Mouse (Mus musculus): Measurements from ENCODE around the gene Rftn2. TPM values are rescaled to one million over a fixed set of nuclear protein-coding genes. Genes with fewer than 3 reads are reported as not detected.
A peak's percentile ranks its signal among the peaks of the same experiment; 100 is the strongest.

Gene Rftn2
- polyA plus RNA-seq (2014; fragmentation: Nextera tagmentation; extraction: Ambion mirVana): 4.8 and 6.3 TPM in 2 replicates

GRCm38 (mm10) chr1:55226011-55226857 lies at the start of gene Rftn2:
Gene Rftn2, minus strand, starts transcription at chr1:55226782.
- no peaks in the 10 kb centered on the region for H3K9me3 ChIP-seq (replicated peaks; ENCODE audit: control insufficient read depth, low read length)
- H3K4me1 ChIP-seq (ENCODE audit: control insufficient read depth, insufficient read depth, low read length): 0 out of 2 replicates have a peak, but pooled peaks cover 2% of the 10 kb centered on the region
- 3% methylated on average over 26 of the region's 26 CpGs for WGBS (ENCODE audit: insufficient replicate concordance)
- H3K27ac ChIP-seq (ENCODE audit: low read depth, low read length): peak within 1 kb of the TSS; percentile 70
- no peak; the same call in 1 of the 2 replicates for ATAC-seq (replicated peaks; ENCODE audit: insufficient number of reproducible peaks, low FRiP score, low TSS enrichment)
- peak within 1 kb of the TSS; percentile 75 for H3K4me2 ChIP-seq
- H3K4me3 ChIP-seq (ENCODE audit: low read depth, low read length): peak within 1 kb of the TSS; percentile 50
- H3K36me3 ChIP-seq (ENCODE audit: control insufficient read depth, insufficient read depth, low read length): no peaks in the 10 kb centered on the region
- no peaks in the 10 kb centered on the region for H3K27me3 ChIP-seq (ENCODE audit: control insufficient read depth, insufficient read depth, low read length)
- H3K9ac ChIP-seq (ENCODE audit: low read depth, low read length): peak within 1 kb of the TSS; percentile 76

GRCm38 (mm10) chr1:55265447-55265846 lies 38.9 kb upstream of the Rftn2 start:
- Histone ChIP-seq H3K9ac (ENCODE audit: low read depth, low read length) (no peak overlapping the region), H3K4me2 (no peak overlapping the region), H3K4me1 (ENCODE audit: control insufficient read depth, insufficient read depth, low read length) (no peaks in the 10 kb centered on the region), H3K9me3 (replicated peaks; ENCODE audit: control insufficient read depth, low read length) (no peaks in the 10 kb centered on the region), H3K4me3 (ENCODE audit: low read depth, low read length) (no peak overlapping the region), H3K36me3 (ENCODE audit: control insufficient read depth, insufficient read depth, low read length) (no peaks in the 10 kb centered on the region), H3K27ac (ENCODE audit: low read depth, low read length) (no peak overlapping the region), H3K27me3 (ENCODE audit: control insufficient read depth, insufficient read depth, low read length) (no peaks in the 10 kb centered on the region)
- no peak for ATAC-seq (replicated peaks; ENCODE audit: insufficient number of reproducible peaks, low FRiP score, low TSS enrichment)
- WGBS (ENCODE audit: insufficient replicate concordance): 64% methylated on average over 2 of the region's 2 CpGs

GRCm38 (mm10) chr1:55264385-55264784 lies 37.8 kb upstream of the Rftn2 start:
- H3K4me1 ChIP-seq (ENCODE audit: control insufficient read depth, insufficient read depth, low read length): no peaks in the 10 kb centered on the region
- no peaks in the 10 kb centered on the region for H3K9me3 ChIP-seq (replicated peaks; ENCODE audit: control insufficient read depth, low read length)
- no peak overlapping the region for H3K4me3 ChIP-seq (ENCODE audit: low read depth, low read length)
- H3K9ac ChIP-seq (ENCODE audit: low read depth, low read length): no peak overlapping the region
- ATAC-seq (replicated peaks; ENCODE audit: insufficient number of reproducible peaks, low FRiP score, low TSS enrichment): no peak
- H3K27ac ChIP-seq (ENCODE audit: low read depth, low read length): no peak overlapping the region
- H3K36me3 ChIP-seq (ENCODE audit: control insufficient read depth, insufficient read depth, low read length): no peaks in the 10 kb centered on the region
- WGBS (ENCODE audit: insufficient replicate concordance): 5% methylated on average over 2 of the region's 2 CpGs
- H3K4me2 ChIP-seq: no peak overlapping the region
- no peaks in the 10 kb centered on the region for H3K27me3 ChIP-seq (ENCODE audit: control insufficient read depth, insufficient read depth, low read length)

- 73% methylated on average over 2 of the region's 2 CpGs for WGBS (ENCODE audit: insufficient replicate concordance)
- ATAC-seq (replicated peaks; ENCODE audit: insufficient number of reproducible peaks, low FRiP score, low TSS enrichment): no peak
- no peak overlapping the region for H3K4me2 ChIP-seq
These were observed 19.8 kb upstream of the Rftn2 start for GRCm38 (mm10) chr1:55246374-55246773.

GRCm38 (mm10) chr1:55239237-55239636 lies 12.7 kb upstream of the Rftn2 start:
- peak overlapping the region; percentile 65; the same call in 1 of the 2 replicates for H3K4me3 ChIP-seq (ENCODE audit: low read depth, low read length)
- H3K9ac ChIP-seq (ENCODE audit: low read depth, low read length): no peak overlapping the region
- no peaks in the 10 kb centered on the region for H3K9me3 ChIP-seq (replicated peaks; ENCODE audit: control insufficient read depth, low read length)
- 2% methylated on average over 1 of the region's 1 CpGs for WGBS (ENCODE audit: insufficient replicate concordance)
- H3K27me3 ChIP-seq (ENCODE audit: control insufficient read depth, insufficient read depth, low read length): no peaks in the 10 kb centered on the region
- ATAC-seq (replicated peaks; ENCODE audit: insufficient number of reproducible peaks, low FRiP score, low TSS enrichment): no peak
- peak overlapping the region; percentile 98 for H3K4me2 ChIP-seq
- H3K4me1 ChIP-seq (ENCODE audit: control insufficient read depth, insufficient read depth, low read length): peaks cover 13% of the 10 kb centered on the region
- H3K27ac ChIP-seq (ENCODE audit: low read depth, low read length): no peak overlapping the region
- no peaks in the 10 kb centered on the region for H3K36me3 ChIP-seq (ENCODE audit: control insufficient read depth, insufficient read depth, low read length)

More at GRCm38 (mm10) chr1:55246374-55246773, 19.8 kb upstream of the Rftn2 start:
- Histone ChIP-seq H3K9ac (ENCODE audit: low read depth, low read length) (no peak overlapping the region), H3K9me3 (replicated peaks; ENCODE audit: control insufficient read depth, low read length) (no peaks in the 10 kb centered on the region), H3K4me1 (ENCODE audit: control insufficient read depth, insufficient read depth, low read length) (no peaks in the 10 kb centered on the region), H3K27ac (ENCODE audit: low read depth, low read length) (no peak overlapping the region), H3K4me3 (ENCODE audit: low read depth, low read length) (no peak overlapping the region), H3K36me3 (ENCODE audit: control insufficient read depth, insufficient read depth, low read length) (no peaks in the 10 kb centered on the region), H3K27me3 (ENCODE audit: control insufficient read depth, insufficient read depth, low read length) (no peaks in the 10 kb centered on the region)

- 40% methylated on average over 13 of the region's 13 CpGs for WGBS (ENCODE audit: insufficient replicate concordance)
- Histone ChIP-seq H3K27me3 (ENCODE audit: control insufficient read depth, insufficient read depth, low read length) (no peaks in the 10 kb centered on the region), H3K4me2 (peak overlapping the region; percentile 98), H3K9ac (ENCODE audit: low read depth, low read length) (peak overlapping the region; percentile 77), H3K27ac (ENCODE audit: low read depth, low read length) (no peak overlapping the region), H3K4me1 (ENCODE audit: control insufficient read depth, insufficient read depth, low read length) (peaks cover 13% of the 10 kb centered on the region), H3K4me3 (ENCODE audit: low read depth, low read length) (peak overlapping the region; percentile 65), H3K36me3 (ENCODE audit: control insufficient read depth, insufficient read depth, low read length) (no peaks in the 10 kb centered on the region), H3K9me3 (replicated peaks; ENCODE audit: control insufficient read depth, low read length) (no peaks in the 10 kb centered on the region)
- ATAC-seq (replicated peaks; ENCODE audit: insufficient number of reproducible peaks, low FRiP score, low TSS enrichment): no peak
These were observed 11.9 kb upstream of the Rftn2 start for GRCm38 (mm10) chr1:55238496-55238895.

- H3K4me1 ChIP-seq (ENCODE audit: control insufficient read depth, insufficient read depth, low read length): peaks cover 13% of the 10 kb centered on the region
- H3K27ac ChIP-seq (ENCODE audit: low read depth, low read length): no peak overlapping the region
- H3K36me3 ChIP-seq (ENCODE audit: control insufficient read depth, insufficient read depth, low read length): no peaks in the 10 kb centered on the region
- ATAC-seq (replicated peaks; ENCODE audit: insufficient number of reproducible peaks, low FRiP score, low TSS enrichment): peak; percentile 49; the same call in 1 of the 2 replicates
- H3K27me3 ChIP-seq (ENCODE audit: control insufficient read depth, insufficient read depth, low read length): no peaks in the 10 kb centered on the region; the same call in 1 of the 2 replicates
- H3K4me3 ChIP-seq (ENCODE audit: low read depth, low read length): peak overlapping the region; percentile 65
- WGBS (ENCODE audit: insufficient replicate concordance): under 1% methylated on average over 23 of the region's 23 CpGs
- peak overlapping the region; percentile 77 for H3K9ac ChIP-seq (ENCODE audit: low read depth, low read length)
- no peaks in the 10 kb centered on the region for H3K9me3 ChIP-seq (replicated peaks; ENCODE audit: control insufficient read depth, low read length)
- H3K4me2 ChIP-seq: peak overlapping the region; percentile 98
These were observed 11.1 kb upstream of the Rftn2 start for GRCm38 (mm10) chr1:55237643-55238161.

GRCm38 (mm10) chr1:55236890-55237642 lies 10.5 kb upstream of the Rftn2 start, which contains the start of gene Mars2:
Gene Mars2, plus strand, starts transcription at chr1:55237177.
- H3K4me3 ChIP-seq (ENCODE audit: low read depth, low read length): peak within 1 kb of the TSS; percentile 65
- 0 out of 2 replicates have a peak within 1 kb of the TSS, but pooled peaks have one; percentile 47 for H3K27ac ChIP-seq (ENCODE audit: low read depth, low read length)
- ATAC-seq (replicated peaks; ENCODE audit: insufficient number of reproducible peaks, low FRiP score, low TSS enrichment): peak; percentile 96
- peak within 1 kb of the TSS; percentile 77 for H3K9ac ChIP-seq (ENCODE audit: low read depth, low read length)
- H3K36me3 ChIP-seq (ENCODE audit: control insufficient read depth, insufficient read depth, low read length): no peaks in the 10 kb centered on the region
- no peaks in the 10 kb centered on the region for H3K9me3 ChIP-seq (replicated peaks; ENCODE audit: control insufficient read depth, low read length)
- peak within 1 kb of the TSS; percentile 98 for H3K4me2 ChIP-seq
- H3K4me1 ChIP-seq (ENCODE audit: control insufficient read depth, insufficient read depth, low read length): peaks cover 13% of the 10 kb centered on the region
- WGBS (ENCODE audit: insufficient replicate concordance): under 1% methylated on average over 82 of the region's 82 CpGs
- no peaks in the 10 kb centered on the region; the same call in 1 of the 2 replicates for H3K27me3 ChIP-seq (ENCODE audit: control insufficient read depth, insufficient read depth, low read length)
